Mouse (Mus musculus): ENCODE measurements around the gene Rpp38.

Rpp38 gene

DNA sequence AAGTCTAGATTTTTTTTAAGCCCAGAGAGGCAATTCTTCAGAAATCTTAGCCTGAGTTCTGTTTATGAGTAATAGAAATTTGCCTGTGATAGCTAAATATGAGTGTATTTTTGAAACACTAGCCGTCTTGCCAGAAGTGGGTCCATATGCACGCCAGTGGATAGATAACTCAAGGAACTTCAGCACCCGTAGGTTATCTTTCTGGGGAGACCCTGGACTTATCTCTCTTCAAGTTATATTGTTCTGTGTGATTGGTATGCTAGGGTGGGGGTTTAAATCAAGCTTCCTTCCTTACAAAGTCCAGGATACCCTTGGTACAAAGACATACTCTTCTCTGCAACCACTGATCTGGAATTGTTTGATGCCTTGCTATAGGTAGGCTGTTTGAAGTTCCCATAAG, 46.7 kb downstream of the Rpp38 start:
- DNase-seq (ENCODE audit: low spot score in 2 of 2), result no peak

- peak in 1 of 2 experiments; percentile 3 for DNase-seq (ENCODE audit: low spot score in 2 of 2)
Measured at GRCm38 (mm10) chr2:3285181-3285530, 47.3 kb downstream of the Rpp38 start.

- DNase-seq (ENCODE audit: low spot score in 2 of 2), result peak in 1 of 2 experiments; percentile 46
Measured at GRCm38 (mm10) chr2:3284473-3285180, 47.8 kb downstream of the Rpp38 start.

GRCm38 (mm10) chr2:3283602-3284472, 48.6 kb downstream of the Rpp38 start, which contains the start of gene Nmt2:
Gene Nmt2 (plus strand): TSS chr2:3284212.
- DNase-seq (ENCODE audit: low spot score in 2 of 2), result peak; percentile 100

DNA sequence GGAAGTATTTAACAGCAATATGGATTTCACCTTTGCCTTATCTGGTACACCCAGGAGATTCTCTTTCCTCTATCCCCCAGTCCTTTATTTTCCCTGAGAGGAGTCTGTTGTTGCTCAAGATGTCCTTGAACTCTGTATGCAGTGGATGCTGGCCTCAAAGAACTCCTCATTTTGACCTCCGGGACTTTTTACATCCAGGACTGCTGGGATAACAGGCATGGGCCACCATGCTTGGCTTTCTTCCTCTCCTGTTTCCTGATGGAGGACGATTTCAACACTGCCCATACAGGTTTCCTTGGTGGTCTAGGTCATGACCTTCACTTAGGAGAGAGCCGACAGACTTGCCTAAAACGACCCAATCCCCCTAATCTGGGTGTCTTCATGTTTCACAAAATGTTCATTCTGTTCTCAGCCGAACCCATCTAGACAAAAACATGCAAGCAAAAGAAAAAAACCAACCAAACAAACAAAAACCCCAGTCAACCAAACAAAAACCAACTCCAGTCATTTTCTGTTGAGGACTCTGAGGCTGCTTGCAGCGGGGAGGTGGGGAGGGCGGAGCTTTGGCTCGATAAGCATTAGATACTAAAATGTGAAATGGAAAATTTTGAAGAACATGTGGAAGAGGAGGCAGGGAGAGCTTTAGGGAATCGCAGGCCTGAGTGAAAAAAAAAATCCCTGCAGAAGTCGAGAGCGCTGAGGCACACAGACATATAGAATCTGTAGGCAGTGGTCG, 49.4 kb downstream of the Rpp38 start:
- DNase-seq (ENCODE audit: low spot score in 2 of 2), result peak; percentile 6 to 10

DNA sequence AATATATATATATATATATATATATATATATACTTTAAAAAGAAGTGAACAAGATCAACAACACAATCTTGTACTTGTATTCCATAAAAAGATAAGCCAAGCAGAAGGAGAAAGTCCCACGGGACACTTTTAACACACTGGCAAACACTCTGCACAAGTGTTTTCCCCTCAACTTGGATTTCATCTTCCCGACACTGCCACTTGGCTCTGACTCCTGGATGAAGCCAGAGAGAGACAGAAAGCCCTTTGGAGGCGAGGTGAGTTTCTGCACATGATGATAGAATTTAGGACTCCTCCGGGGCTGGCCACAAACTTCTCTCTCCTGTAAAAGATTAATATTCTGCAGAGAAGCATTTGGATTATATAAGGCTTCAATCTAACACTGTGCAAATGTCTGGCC, 51.1 kb downstream of the Rpp38 start:
- DNase-seq (ENCODE audit: low spot score in 2 of 2), result no peak

Measured in heart, adult 9 months (tissue).